Mouse (Mus musculus) neural tube, embryonic 10.5 days (tissue): Measurements from ENCODE around the gene Vwa2.

Source experiments
- DNase-seq: peaks from one replicate; pipeline ENCODE4 v3.0.0-alpha.2; 2017; ENCODE audit warnings: low spot score; ENCODE audit errors: extremely low spot score

Vwa2 gene

GRCm38 (mm10) chr19:56947971-56948610, 74.0 kb downstream of the Vwa2 start:
- no peak for DNase-seq

GRCm38 (mm10) chr19:56949868-56950267, 75.8 kb downstream of the Vwa2 start:
- no peak for DNase-seq

- no peak for DNase-seq
These were observed 76.8 kb downstream of the Vwa2 start for GRCm38 (mm10) chr19:56950818-56951217.

GRCm38 (mm10) chr19:56953856-56954255, 79.8 kb downstream of the Vwa2 start:
- DNase-seq, result no peak

- DNase-seq, result no peak
These were observed 80.8 kb downstream of the Vwa2 start for GRCm38 (mm10) chr19:56954857-56955256.

GRCm38 (mm10) chr19:56955568-56956513, 81.8 kb downstream of the Vwa2 start:
- DNase-seq, result no peak

- DNase-seq, result no peak
These were observed 84.0 kb downstream of the Vwa2 start for GRCm38 (mm10) chr19:56958011-56958410.

- DNase-seq, result no peak
These were observed 84.6 kb downstream of the Vwa2 start for GRCm38 (mm10) chr19:56958582-56959021.

- DNase-seq, result no peak
These were observed 85.0 kb downstream of the Vwa2 start for GRCm38 (mm10) chr19:56959057-56959456.

GRCm38 (mm10) chr19:56959601-56960000, 85.6 kb downstream of the Vwa2 start:
- DNase-seq, result no peak
